Mouse (Mus musculus) hindbrain, embryonic 12.5 days (tissue): ENCODE measurements around the gene 1700029J07Rik. TPM values are rescaled to one million over a fixed set of nuclear protein-coding genes. Genes with fewer than 3 reads are reported as not detected.

Source experiments
- ATAC-seq: fragments of 200-750 bp; cut with Nextera tagmentation; 2 replicates; pipeline ENCODE4 v1.8.0; 2017; ENCODE audit warnings: moderate TSS enrichment; ENCODE audit not compliant: low FRiP score
- H3K27ac ChIP-seq: fragments of 300-500 bp; sonication (generic); 2 replicates; pipeline ENCODE4 v1.5.1; 2016; ENCODE audit warnings: mild to moderate bottlenecking
- H3K27me3 ChIP-seq: fragments of 300-500 bp; sonication (generic); 2 replicates; pipeline ENCODE4 v1.6.1; 2016; ENCODE audit warnings: mild to moderate bottlenecking
- H3K36me3 ChIP-seq: fragments of 300-500 bp; sonication (generic); 2 replicates; pipeline ENCODE4 v1.6.1; 2016; ENCODE audit warnings: mild to moderate bottlenecking
- H3K4me1 ChIP-seq: fragments of 300-500 bp; sonication (generic); 2 replicates; pipeline ENCODE4 v1.6.1; 2016
- H3K4me2 ChIP-seq: fragments of 300-500 bp; sonication (generic); replicated peaks from 2 replicates; pipeline ENCODE4 v1.6.1; 2016; ENCODE audit warnings: mild to moderate bottlenecking
- H3K4me3 ChIP-seq: fragments of 300-500 bp; sonication (generic); 2 replicates; pipeline ENCODE4 v1.5.1; 2016; ENCODE audit warnings: mild to moderate bottlenecking
- H3K9ac ChIP-seq: fragments of 300-500 bp; sonication (generic); 2 replicates; pipeline ENCODE4 v1.6.1; 2016; ENCODE audit warnings: mild to moderate bottlenecking, moderate library complexity
- H3K9me3 ChIP-seq: fragments of 300-500 bp; sonication (generic); replicated peaks from 2 replicates; pipeline ENCODE4 v1.6.1; 2016; ENCODE audit warnings: mild to moderate bottlenecking
- WGBS: fragments of 180-500 bp; shearing (Covaris S2); methylation state at CpG from one replicate; pipeline ENCODE4 v1.1.7; 2016; 5-methylcytosine and 5-hydroxymethylcytosine counted together
- polyA plus RNA-seq: library from polyadenylated mRNA; unstranded; fragments of >200 nt; fragmentation: Nextera tagmentation; extraction: Ambion mirVana; gene quantifications from 2 replicates; pipeline ENCODE4 v1.2.1, GENCODE M21; 2016

Gene 1700029J07Rik
- polyA plus RNA-seq, 1 experiment from 2014 or later: 5.5 TPM

- H3K4me2 ChIP-seq: no peak overlapping the region
Observed at GRCm38 (mm10) chr8:45998228-45998627, 23.2 kb upstream of the 1700029J07Rik start.

GRCm38 (mm10) chr8:45995576-45995975 lies 20.5 kb upstream of the 1700029J07Rik start:
- H3K4me2 ChIP-seq: no peak overlapping the region
- WGBS: 95% methylated on average over 3 of the region's 3 CpGs

More at GRCm38 (mm10) chr8:45998228-45998627, 23.2 kb upstream of the 1700029J07Rik start:
- no peak for ATAC-seq
- H3K36me3 ChIP-seq: peaks cover 15% of the 10 kb centered on the region
- no peak overlapping the region for H3K9ac ChIP-seq
- H3K4me1 ChIP-seq: peaks cover 10% of the 10 kb centered on the region
- no peak overlapping the region for H3K4me3 ChIP-seq
- WGBS: 88% methylated on average over 2 of the region's 2 CpGs
- no peaks in the 10 kb centered on the region for H3K9me3 ChIP-seq
- no peaks in the 10 kb centered on the region for H3K27me3 ChIP-seq
- H3K27ac ChIP-seq: no peak overlapping the region

GRCm38 (mm10) chr8:45994111-45994510 lies 19.1 kb upstream of the 1700029J07Rik start:
- Histone ChIP-seq H3K4me1 (peaks cover 2% of the 10 kb centered on the region), H3K27ac (no peak overlapping the region), H3K9ac (no peak overlapping the region), H3K9me3 (no peaks in the 10 kb centered on the region), H3K36me3 (peaks cover 23% of the 10 kb centered on the region), H3K4me2 (no peak overlapping the region), H3K4me3 (no peak overlapping the region), H3K27me3 (no peaks in the 10 kb centered on the region)
- WGBS: 84% methylated on average over 2 of the region's 2 CpGs
- no peak for ATAC-seq

More at GRCm38 (mm10) chr8:45995576-45995975, 20.5 kb upstream of the 1700029J07Rik start:
- H3K27me3 ChIP-seq: no peaks in the 10 kb centered on the region
- peaks cover 20% of the 10 kb centered on the region for H3K36me3 ChIP-seq
- H3K4me3 ChIP-seq: no peak overlapping the region
- no peak overlapping the region for H3K27ac ChIP-seq
- H3K9ac ChIP-seq: no peak overlapping the region
- no peaks in the 10 kb centered on the region for H3K9me3 ChIP-seq
- peaks cover 9% of the 10 kb centered on the region for H3K4me1 ChIP-seq
- no peak for ATAC-seq

DNA sequence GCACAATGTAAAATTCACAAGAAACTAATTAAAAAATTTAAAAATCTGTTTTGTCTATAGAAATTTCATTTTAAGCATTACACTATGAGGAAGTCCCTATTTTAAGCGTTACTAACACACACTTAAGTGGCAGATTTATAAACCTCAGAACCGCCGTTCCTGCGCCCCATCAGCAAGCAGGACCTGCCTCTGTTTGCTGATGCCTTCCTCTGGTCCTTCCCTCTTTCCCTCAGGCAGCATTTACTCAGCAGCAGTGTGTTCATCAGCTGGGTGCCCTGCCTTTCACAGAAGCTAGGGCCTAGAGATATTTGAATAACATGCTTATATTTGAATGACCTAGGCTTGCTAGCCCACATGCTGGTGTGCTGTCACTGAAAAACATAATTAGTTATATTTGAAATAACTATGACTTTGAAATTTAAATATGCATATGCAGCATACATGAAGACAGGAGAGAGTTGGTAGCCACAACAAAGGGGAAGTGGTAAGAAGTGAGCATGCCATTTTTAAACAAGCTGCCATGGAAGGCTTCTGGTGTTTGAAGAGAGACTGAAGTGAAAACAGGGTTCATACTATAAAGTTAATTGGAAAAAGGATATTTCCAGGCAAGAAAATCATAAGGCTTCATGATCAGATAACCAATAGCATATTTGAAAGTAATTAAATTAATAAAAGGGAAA lies 15.7 kb upstream of the 1700029J07Rik start:
- peaks cover 25% of the 10 kb centered on the region for H3K36me3 ChIP-seq
- no peak overlapping the region for H3K4me2 ChIP-seq
- H3K4me1 ChIP-seq: no peaks in the 10 kb centered on the region
- H3K9me3 ChIP-seq: no peaks in the 10 kb centered on the region
- no peak overlapping the region for H3K9ac ChIP-seq
- ATAC-seq: no peak
- H3K27me3 ChIP-seq: no peaks in the 10 kb centered on the region
- H3K4me3 ChIP-seq: no peak overlapping the region
- no peak overlapping the region for H3K27ac ChIP-seq
- WGBS: 98% methylated on average over 4 of the region's 4 CpGs

DNA sequence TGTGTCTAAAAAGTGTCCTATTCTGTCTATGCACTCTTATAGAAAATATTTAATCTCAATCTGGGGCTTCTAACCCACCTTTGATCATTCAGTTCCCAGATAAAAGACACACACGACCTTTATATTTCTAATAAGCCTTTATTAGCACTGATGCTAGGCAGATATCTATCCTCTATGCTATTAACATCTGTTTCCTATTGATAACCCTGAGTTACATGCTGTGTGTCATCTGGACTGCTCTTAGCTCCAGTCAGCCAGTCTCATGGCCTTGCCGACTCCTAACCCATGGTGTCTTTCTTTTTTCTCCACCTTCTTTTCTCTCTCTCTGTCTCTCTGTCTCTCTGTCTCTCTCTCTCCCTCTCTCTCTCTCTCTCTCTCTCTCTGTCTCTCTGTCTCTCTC lies 13.1 kb upstream of the 1700029J07Rik start:
- Histone ChIP-seq H3K4me3 (no peak overlapping the region), H3K36me3 (peaks cover 24% of the 10 kb centered on the region), H3K4me1 (no peaks in the 10 kb centered on the region), H3K9ac (no peak overlapping the region), H3K4me2 (no peak overlapping the region), H3K27ac (no peak overlapping the region), H3K27me3 (no peaks in the 10 kb centered on the region), H3K9me3 (no peaks in the 10 kb centered on the region)
- 64% methylated on average over 2 of the region's 2 CpGs for WGBS
- ATAC-seq: no peak

GRCm38 (mm10) chr8:45986665-45987064 lies 11.6 kb upstream of the 1700029J07Rik start:
- Histone ChIP-seq H3K4me2 (no peak overlapping the region), H3K36me3 (peaks cover 30% of the 10 kb centered on the region), H3K27me3 (no peaks in the 10 kb centered on the region), H3K9ac (no peak overlapping the region), H3K27ac (no peak overlapping the region), H3K4me3 (no peak overlapping the region), H3K9me3 (no peaks in the 10 kb centered on the region), H3K4me1 (no peaks in the 10 kb centered on the region)
- no peak for ATAC-seq
- WGBS: 83% methylated on average over 3 of the region's 3 CpGs

DNA sequence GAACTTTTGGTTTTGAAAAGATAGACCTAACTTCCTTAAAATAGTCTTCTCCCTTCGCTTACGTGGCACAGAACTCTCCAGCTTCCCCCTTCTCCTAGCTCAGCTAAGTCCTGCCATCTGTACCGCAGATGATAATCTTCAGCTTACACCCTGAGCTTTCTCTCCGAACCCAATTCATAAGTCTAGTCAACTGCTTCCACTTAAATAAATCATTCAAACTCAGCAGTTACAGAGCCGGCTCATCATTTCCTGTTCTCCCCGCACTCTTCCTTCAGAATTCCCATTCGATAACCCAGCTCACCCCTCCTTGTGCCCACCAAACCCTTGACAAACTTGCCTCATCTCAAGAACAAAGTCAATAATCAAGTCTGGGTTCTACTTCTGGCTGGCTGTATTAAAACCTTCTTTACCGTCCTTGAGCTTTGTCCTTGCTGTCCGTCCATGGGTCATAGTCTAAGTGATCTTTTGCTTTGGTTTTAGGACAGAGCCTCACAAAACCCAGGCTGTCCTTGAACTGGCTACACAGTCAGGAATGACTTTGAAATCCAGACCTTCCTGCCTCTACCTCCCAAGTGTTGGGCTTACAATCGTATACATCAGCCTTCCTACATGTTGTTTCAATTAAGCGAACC lies 901 bp upstream of the 1700029J07Rik start:
- ATAC-seq: no peak
- H3K27ac ChIP-seq: no peak overlapping the region
- WGBS: 72% methylated on average over 11 of the region's 11 CpGs

DNA sequence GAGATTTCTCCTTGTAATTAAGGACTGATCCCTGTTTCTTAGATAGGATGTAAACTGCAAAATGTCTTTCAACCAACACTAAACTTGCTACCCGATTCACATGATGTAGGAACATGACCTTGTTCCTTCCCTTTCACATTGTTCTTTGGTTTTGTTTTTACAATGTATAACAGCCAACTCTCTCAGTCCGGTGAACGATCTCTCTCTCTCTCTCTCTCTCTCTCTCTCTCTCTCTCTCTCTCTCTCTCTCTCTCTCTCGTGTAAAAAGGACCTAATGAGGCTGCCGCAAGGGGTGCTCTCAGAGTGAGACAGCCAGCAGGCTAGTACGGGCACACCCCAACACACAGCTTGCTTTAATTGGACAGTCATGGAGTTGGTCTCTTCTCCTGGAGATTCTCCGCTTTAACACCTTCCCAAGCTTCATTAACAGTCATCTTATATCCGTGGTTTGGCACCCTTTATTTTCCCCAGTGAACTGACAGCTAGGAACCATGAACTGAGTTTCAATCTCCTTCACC lies 1.0 kb downstream of the 1700029J07Rik start:
- peaks cover 7% of the 10 kb centered on the region for H3K36me3 ChIP-seq
- H3K27ac ChIP-seq: no peak overlapping the region
- H3K4me1 ChIP-seq: peaks cover 11% of the 10 kb centered on the region
- no peaks in the 10 kb centered on the region for H3K27me3 ChIP-seq
- no peak overlapping the region for H3K4me3 ChIP-seq
- H3K9ac ChIP-seq: no peak overlapping the region
- 73% methylated on average over 8 of the region's 8 CpGs for WGBS
- peak overlapping the region; percentile 70; the same call in 1 of the 2 replicates for H3K4me2 ChIP-seq
- ATAC-seq: no peak
- H3K9me3 ChIP-seq: 0 out of 2 replicates have a peak, but pooled peaks cover 3% of the 10 kb centered on the region

More for the DNA sequence above, 901 bp upstream of the 1700029J07Rik start:
- peak overlapping the region; percentile 70 for H3K4me2 ChIP-seq
- H3K27me3 ChIP-seq: no peaks in the 10 kb centered on the region
- H3K36me3 ChIP-seq: peaks cover 13% of the 10 kb centered on the region
- peaks cover 11% of the 10 kb centered on the region for H3K4me1 ChIP-seq
- peak overlapping the region; percentile 54 for H3K4me3 ChIP-seq
- peak overlapping the region; percentile 68 for H3K9ac ChIP-seq
- H3K9me3 ChIP-seq: 0 out of 2 replicates have a peak, but pooled peaks cover 1% of the 10 kb centered on the region

GRCm38 (mm10) chr8:45970894-45971293 lies 4.2 kb downstream of the 1700029J07Rik start:
- Histone ChIP-seq H3K27ac (no peak overlapping the region), H3K27me3 (no peaks in the 10 kb centered on the region), H3K4me1 (peaks cover 7% of the 10 kb centered on the region), H3K4me3 (no peak overlapping the region), H3K4me2 (no peak overlapping the region), H3K36me3 (no peaks in the 10 kb centered on the region), H3K9ac (no peak overlapping the region), H3K9me3 (0 out of 2 replicates have a peak, but pooled peaks cover 3% of the 10 kb centered on the region)
- ATAC-seq: no peak
- WGBS: 94% methylated on average over 12 of the region's 12 CpGs

DNA sequence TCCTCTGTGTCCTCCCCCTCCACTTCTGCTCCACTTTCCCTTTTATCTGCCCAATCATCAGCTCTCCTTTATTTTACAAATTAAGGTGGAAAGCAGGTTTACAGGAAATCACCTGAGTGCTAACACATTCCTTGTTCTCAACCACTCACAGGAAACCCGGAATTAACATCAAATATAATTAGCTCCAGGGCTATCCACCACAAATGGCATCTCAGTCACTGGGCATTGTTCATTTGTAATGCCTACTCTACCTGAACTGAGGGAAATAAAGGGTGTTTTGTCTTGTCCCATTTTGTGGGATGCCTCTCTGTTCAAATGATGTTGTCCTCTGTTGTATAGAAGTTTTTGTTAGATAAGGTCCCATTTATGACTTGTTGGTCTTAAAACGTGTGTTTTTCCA lies 24.4 kb downstream of the 1700029J07Rik start:
- no peak overlapping the region for H3K4me2 ChIP-seq

GRCm38 (mm10) chr8:45946283-45946682 lies 28.8 kb downstream of the 1700029J07Rik start:
- WGBS: 85% methylated on average over 4 of the region's 4 CpGs
- no peak for ATAC-seq
- Histone ChIP-seq H3K4me3 (no peak overlapping the region), H3K36me3 (no peaks in the 10 kb centered on the region), H3K9me3 (no peaks in the 10 kb centered on the region), H3K27me3 (no peaks in the 10 kb centered on the region), H3K4me1 (no peaks in the 10 kb centered on the region), H3K9ac (no peak overlapping the region), H3K4me2 (no peak overlapping the region), H3K27ac (no peak overlapping the region)

More for the DNA sequence above, 24.4 kb downstream of the 1700029J07Rik start:
- 50% methylated on average over 2 of the region's 2 CpGs for WGBS
- no peaks in the 10 kb centered on the region for H3K9me3 ChIP-seq
- no peaks in the 10 kb centered on the region for H3K4me1 ChIP-seq
- H3K27ac ChIP-seq: no peak overlapping the region
- no peak overlapping the region for H3K9ac ChIP-seq
- H3K27me3 ChIP-seq: no peaks in the 10 kb centered on the region
- no peak for ATAC-seq
- H3K4me3 ChIP-seq: no peak overlapping the region
- H3K36me3 ChIP-seq: no peaks in the 10 kb centered on the region

- H3K9me3 ChIP-seq: no peaks in the 10 kb centered on the region
- H3K4me3 ChIP-seq: no peak overlapping the region
- 89% methylated on average over 9 of the region's 9 CpGs for WGBS
- H3K9ac ChIP-seq: no peak overlapping the region
- ATAC-seq: no peak
- no peak overlapping the region for H3K4me2 ChIP-seq
- H3K36me3 ChIP-seq: no peaks in the 10 kb centered on the region
- peaks cover 3% of the 10 kb centered on the region; the same call in 1 of the 2 replicates for H3K27me3 ChIP-seq
- no peaks in the 10 kb centered on the region for H3K4me1 ChIP-seq
- H3K27ac ChIP-seq: no peak overlapping the region
Observed at GRCm38 (mm10) chr8:45936986-45937385, 38.1 kb downstream of the 1700029J07Rik start.
